Mouse (Mus musculus) C2C12 (cell line): Measurements from ENCODE around the gene Mup5.

ENCODE experiments used
- CEBPB ChIP-seq: IDR thresholded peaks from one replicate; pipeline ENCODE4 v1.6.1; 2011; ENCODE audit warnings: low read depth, mild to moderate bottlenecking, control low read depth, moderate library complexity
- CTCF ChIP-seq: IDR thresholded peaks from one replicate; pipeline ENCODE4 v1.5.1; 2011; ENCODE audit not compliant: control insufficient read depth, insufficient read depth, insufficient read length
- FOSL1 ChIP-seq: IDR thresholded peaks from one replicate; pipeline ENCODE4 v1.8.0; 2011; ENCODE audit warnings: mild to moderate bottlenecking, low read length; ENCODE audit not compliant: poor library complexity, insufficient read depth, severe bottlenecking
- MAX ChIP-seq: IDR thresholded peaks from one replicate; pipeline ENCODE4 v1.6.1; 2011; ENCODE audit warnings: mild to moderate bottlenecking, control low read depth
- MYOD1 ChIP-seq: IDR thresholded peaks from one replicate; pipeline ENCODE4 v1.6.1; 2011; ENCODE audit warnings: low read depth; ENCODE audit not compliant: control insufficient read depth, insufficient read length
- USF1 ChIP-seq: IDR thresholded peaks from one replicate; pipeline ENCODE4 v1.6.1; 2011; ENCODE audit warnings: low read depth, mild to moderate bottlenecking, control low read depth, moderate library complexity

DNA sequence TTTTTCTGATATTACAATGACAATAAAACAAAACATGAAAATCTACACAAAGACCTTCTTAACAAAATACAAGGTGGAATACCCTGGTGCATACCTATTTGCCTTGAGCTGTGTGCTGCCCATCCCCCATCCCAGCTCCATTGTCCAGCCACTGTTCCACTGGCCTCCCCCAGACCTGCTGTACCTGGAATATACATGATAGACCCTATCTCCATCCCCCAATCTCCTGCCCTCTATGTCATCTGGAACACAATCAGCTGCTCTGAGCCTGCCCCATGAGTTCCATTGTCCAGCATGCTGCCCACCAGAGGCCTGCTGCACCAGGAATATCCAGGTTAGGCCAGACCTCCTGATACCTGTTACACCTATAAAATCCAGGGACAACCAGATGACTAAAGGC is 21.6 kb downstream of the Mup5 start:
- TF ChIP-seq CTCF (no peak), USF1 (no peak), CEBPB (no peak), FOSL1 (no peak), MYOD1 (no peak), MAX (no peak)
